Mouse (Mus musculus): ENCODE measurements at regions not wholly inside any gene's neighbourhood (a gene's known extent, or its start where the extent isn't known, plus 50 kb on each side); places are given as distances from the start of the nearest gene placed in this dataset.

- DNase-seq (ENCODE audit: low spot score, missing footprints) (no peak), ATAC-seq (ENCODE audit: low FRiP score) (no peak)
- no peak overlapping the region for H3K9ac ChIP-seq (ENCODE audit: low read length)
- H3K4me3 ChIP-seq (ENCODE audit: low read depth, low read length), result no peak overlapping the region
- H3K4me2 ChIP-seq, result no peak overlapping the region
- no peak overlapping the region for H3K27ac ChIP-seq (ENCODE audit: low read depth, low read length)
- WGBS, result 87% methylated on average over 8 of the region's 8 CpGs
- H3K4me1 ChIP-seq (ENCODE audit: control insufficient read depth, insufficient read depth, low read length), result no peaks in the 10 kb centered on the region
- no peaks in the 10 kb centered on the region for H3K36me3 ChIP-seq (ENCODE audit: control insufficient read depth, insufficient read depth, low read length)
- no peaks in the 10 kb centered on the region for H3K27me3 ChIP-seq (ENCODE audit: control insufficient read depth, insufficient read depth, low read length)
- H3K9me3 ChIP-seq (ENCODE audit: control insufficient read depth, low read length), result no peaks in the 10 kb centered on the region
Observed at GRCm38 (mm10) chr9:94239479-94240241, 298.2 kb downstream of the 1190002N15Rik start.

- H3K36me3 ChIP-seq (ENCODE audit: control insufficient read depth, insufficient read depth, low read length), result no peaks in the 10 kb centered on the region
- no peak overlapping the region for H3K27ac ChIP-seq (ENCODE audit: low read depth, low read length)
- ATAC-seq (ENCODE audit: low FRiP score) (no peak), DNase-seq (ENCODE audit: low spot score, missing footprints) (no peak)
- H3K4me3 ChIP-seq (ENCODE audit: low read depth, low read length), result no peak overlapping the region
- no peak overlapping the region for H3K9ac ChIP-seq (ENCODE audit: low read length)
- H3K4me2 ChIP-seq, result no peak overlapping the region
- H3K4me1 ChIP-seq (ENCODE audit: control insufficient read depth, insufficient read depth, low read length), result no peaks in the 10 kb centered on the region
- H3K9me3 ChIP-seq (ENCODE audit: control insufficient read depth, low read length), result no peaks in the 10 kb centered on the region
- no peaks in the 10 kb centered on the region for H3K27me3 ChIP-seq (ENCODE audit: control insufficient read depth, insufficient read depth, low read length)
Observed at GRCm38 (mm10) chr9:94238565-94238964, 299.3 kb downstream of the 1190002N15Rik start.

GRCm38 (mm10) chr9:94229537-94229936 is 308.3 kb downstream of the 1190002N15Rik start:
- Histone ChIP-seq H3K9me3 (ENCODE audit: control insufficient read depth, low read length) (no peaks in the 10 kb centered on the region), H3K4me3 (ENCODE audit: low read depth, low read length) (no peak overlapping the region)
- 84% methylated on average over 2 of the region's 2 CpGs for WGBS

GRCm38 (mm10) chr9:94219116-94219515 is 318.8 kb downstream of the 1190002N15Rik start:
- H3K27me3 ChIP-seq (ENCODE audit: control insufficient read depth, insufficient read depth, low read length), result no peaks in the 10 kb centered on the region
- H3K4me3 ChIP-seq (ENCODE audit: low read depth, low read length), result no peak overlapping the region
- H3K4me1 ChIP-seq (ENCODE audit: control insufficient read depth, insufficient read depth, low read length), result no peaks in the 10 kb centered on the region
- H3K4me2 ChIP-seq, result no peak overlapping the region
- no peak overlapping the region for H3K27ac ChIP-seq (ENCODE audit: low read depth, low read length)
- DNase-seq (ENCODE audit: low spot score, missing footprints), result peak; percentile 75
- 70% methylated on average over 2 of the region's 2 CpGs for WGBS
- no peaks in the 10 kb centered on the region for H3K36me3 ChIP-seq (ENCODE audit: control insufficient read depth, insufficient read depth, low read length)
- no peaks in the 10 kb centered on the region for H3K9me3 ChIP-seq (ENCODE audit: control insufficient read depth, low read length)
- H3K9ac ChIP-seq (ENCODE audit: low read length), result no peak overlapping the region
- no peak for ATAC-seq (ENCODE audit: low FRiP score)

More at GRCm38 (mm10) chr9:94229537-94229936, 308.3 kb downstream of the 1190002N15Rik start:
- H3K4me1 ChIP-seq (ENCODE audit: control insufficient read depth, insufficient read depth, low read length), result no peaks in the 10 kb centered on the region
- no peak overlapping the region for H3K9ac ChIP-seq (ENCODE audit: low read length)
- ATAC-seq (ENCODE audit: low FRiP score), result no peak
- H3K4me2 ChIP-seq, result no peak overlapping the region
- H3K27me3 ChIP-seq (ENCODE audit: control insufficient read depth, insufficient read depth, low read length), result no peaks in the 10 kb centered on the region
- H3K36me3 ChIP-seq (ENCODE audit: control insufficient read depth, insufficient read depth, low read length), result no peaks in the 10 kb centered on the region
- no peak overlapping the region for H3K27ac ChIP-seq (ENCODE audit: low read depth, low read length)
- no peak for DNase-seq (ENCODE audit: low spot score, missing footprints)

- H3K27me3 ChIP-seq (ENCODE audit: control insufficient read depth, insufficient read depth, low read length), result no peaks in the 10 kb centered on the region
- no peak overlapping the region for H3K4me3 ChIP-seq (ENCODE audit: low read depth, low read length)
- no peak overlapping the region for H3K4me2 ChIP-seq
- H3K27ac ChIP-seq (ENCODE audit: low read depth, low read length), result no peak overlapping the region
- no peak for ATAC-seq (ENCODE audit: low FRiP score)
- H3K36me3 ChIP-seq (ENCODE audit: control insufficient read depth, insufficient read depth, low read length), result no peaks in the 10 kb centered on the region
- no peaks in the 10 kb centered on the region for H3K4me1 ChIP-seq (ENCODE audit: control insufficient read depth, insufficient read depth, low read length)
- 87% methylated on average over 8 of the region's 8 CpGs for WGBS
- DNase-seq (ENCODE audit: low spot score, missing footprints), result peak; percentile 56
- H3K9me3 ChIP-seq (ENCODE audit: control insufficient read depth, low read length), result no peaks in the 10 kb centered on the region
- no peak overlapping the region for H3K9ac ChIP-seq (ENCODE audit: low read length)
Observed at GRCm38 (mm10) chr9:94216414-94217279, 321.2 kb downstream of the 1190002N15Rik start.

- no peaks in the 10 kb centered on the region for H3K9me3 ChIP-seq (ENCODE audit: control insufficient read depth, low read length)
- DNase-seq (ENCODE audit: low spot score, missing footprints) (peak; percentile 62), ATAC-seq (ENCODE audit: low FRiP score) (no peak)
- no peaks in the 10 kb centered on the region for H3K27me3 ChIP-seq (ENCODE audit: control insufficient read depth, insufficient read depth, low read length)
- no peaks in the 10 kb centered on the region for H3K4me1 ChIP-seq (ENCODE audit: control insufficient read depth, insufficient read depth, low read length)
- 79% methylated on average over 9 of the region's 9 CpGs for WGBS
- H3K9ac ChIP-seq (ENCODE audit: low read length), result no peak overlapping the region
- H3K4me2 ChIP-seq, result no peak overlapping the region
- H3K27ac ChIP-seq (ENCODE audit: low read depth, low read length), result no peak overlapping the region
- no peaks in the 10 kb centered on the region for H3K36me3 ChIP-seq (ENCODE audit: control insufficient read depth, insufficient read depth, low read length)
- H3K4me3 ChIP-seq (ENCODE audit: low read depth, low read length), result no peak overlapping the region
Observed at GRCm38 (mm10) chr9:94210467-94211249, 327.2 kb downstream of the 1190002N15Rik start.

- no peak for ATAC-seq (ENCODE audit: low FRiP score)
Observed at GRCm38 (mm10) chr9:94208987-94209386, 328.9 kb downstream of the 1190002N15Rik start.

GRCm38 (mm10) chr9:94200892-94201291 is 337.0 kb downstream of the 1190002N15Rik start:
- Histone ChIP-seq H3K36me3 (ENCODE audit: control insufficient read depth, insufficient read depth, low read length) (no peaks in the 10 kb centered on the region), H3K9ac (ENCODE audit: low read length) (no peak overlapping the region), H3K4me1 (ENCODE audit: control insufficient read depth, insufficient read depth, low read length) (no peaks in the 10 kb centered on the region), H3K9me3 (ENCODE audit: control insufficient read depth, low read length) (no peaks in the 10 kb centered on the region), H3K4me2 (no peak overlapping the region), H3K4me3 (ENCODE audit: low read depth, low read length) (no peak overlapping the region), H3K27ac (ENCODE audit: low read depth, low read length) (no peak overlapping the region), H3K27me3 (ENCODE audit: control insufficient read depth, insufficient read depth, low read length) (no peaks in the 10 kb centered on the region)
- ATAC-seq (ENCODE audit: low FRiP score), result no peak
- WGBS, result 100% methylated on average over 1 of the region's 1 CpGs
- no peak for DNase-seq (ENCODE audit: low spot score, missing footprints)

More at GRCm38 (mm10) chr9:94208987-94209386, 328.9 kb downstream of the 1190002N15Rik start:
- H3K27me3 ChIP-seq (ENCODE audit: control insufficient read depth, insufficient read depth, low read length), result no peaks in the 10 kb centered on the region
- no peak overlapping the region for H3K4me2 ChIP-seq
- no peaks in the 10 kb centered on the region for H3K36me3 ChIP-seq (ENCODE audit: control insufficient read depth, insufficient read depth, low read length)
- no peak for DNase-seq (ENCODE audit: low spot score, missing footprints)
- H3K9me3 ChIP-seq (ENCODE audit: control insufficient read depth, low read length), result no peaks in the 10 kb centered on the region
- WGBS, result 88% methylated on average over 3 of the region's 3 CpGs
- H3K9ac ChIP-seq (ENCODE audit: low read length), result no peak overlapping the region
- no peaks in the 10 kb centered on the region for H3K4me1 ChIP-seq (ENCODE audit: control insufficient read depth, insufficient read depth, low read length)
- H3K27ac ChIP-seq (ENCODE audit: low read depth, low read length), result no peak overlapping the region
- no peak overlapping the region for H3K4me3 ChIP-seq (ENCODE audit: low read depth, low read length)

Measured in midbrain, embryonic 11.5 days (tissue).